Mouse (Mus musculus) testis, adult 2 months (tissue): ENCODE data around the gene Riox2.

Source experiments
- CTCF ChIP-seq: fragments of 200-500 bp; IDR thresholded peaks from 2 replicates; pipeline ENCODE4 v1.5.1; 2012; ENCODE audit warnings: low read depth, mild to moderate bottlenecking, inconsistent platforms, low read length, moderate library complexity; ENCODE audit not compliant: control insufficient read depth, insufficient read depth, insufficient replicate concordance
- POLR2A ChIP-seq: fragments of 200-500 bp; IDR thresholded peaks from 2 replicates; pipeline ENCODE4 v1.6.1; 2012; ENCODE audit warnings: low read depth, mild to moderate bottlenecking, inconsistent platforms, low read length, moderate library complexity; ENCODE audit not compliant: control insufficient read depth

GRCm38 (mm10) chr16:59433181-59433580 lies 38.4 kb upstream of the Riox2 start:
- no peak for TF ChIP-seq CTCF
- TF ChIP-seq POLR2A: no peak
